Mouse (Mus musculus) spleen, embryonic (tissue): ENCODE data around the gene Plekhg5.

Source experiments
- CTCF ChIA-PET: fragments of 350-600 bp; sonication (Branson Sonifier 250); formaldehyde crosslinking; loops from one replicate; lab custom pipeline; 2022; lab: Charles Lee

Plekhg5 gene

GRCm38 (mm10) chr4:152141521-152142135, 69.3 kb downstream of the Plekhg5 start:
- CTCF ChIA-PET, result interaction anchor here (0.7 kb wide), 1 partner anchor 8 kb away, joined by 3 read pairs; no protein-coding TSS in a partner anchor

DNA sequence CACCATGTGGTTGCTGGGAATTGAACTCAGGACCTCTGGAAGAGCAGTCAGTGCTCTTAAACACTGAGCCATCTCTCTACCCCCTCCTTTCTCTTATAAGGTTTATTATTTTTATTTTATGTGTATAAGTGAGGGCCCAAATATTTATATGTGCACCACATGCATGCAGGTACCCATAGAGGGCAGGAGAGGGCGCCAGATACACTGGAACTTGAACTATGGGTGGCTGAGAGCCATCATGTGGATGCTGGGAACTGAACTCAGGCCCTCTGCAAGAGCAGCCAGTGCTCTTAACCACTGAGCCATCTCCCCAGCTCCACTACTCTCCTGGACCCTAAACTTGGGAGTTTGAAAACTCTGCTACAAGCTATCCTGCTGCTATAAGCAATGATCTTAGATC, 71.3 kb downstream of the Plekhg5 start:
- CTCF ChIA-PET, result no interaction called here

- CTCF ChIA-PET, result no interaction called here
These were observed 73.2 kb downstream of the Plekhg5 start for GRCm38 (mm10) chr4:152145473-152145872.

DNA sequence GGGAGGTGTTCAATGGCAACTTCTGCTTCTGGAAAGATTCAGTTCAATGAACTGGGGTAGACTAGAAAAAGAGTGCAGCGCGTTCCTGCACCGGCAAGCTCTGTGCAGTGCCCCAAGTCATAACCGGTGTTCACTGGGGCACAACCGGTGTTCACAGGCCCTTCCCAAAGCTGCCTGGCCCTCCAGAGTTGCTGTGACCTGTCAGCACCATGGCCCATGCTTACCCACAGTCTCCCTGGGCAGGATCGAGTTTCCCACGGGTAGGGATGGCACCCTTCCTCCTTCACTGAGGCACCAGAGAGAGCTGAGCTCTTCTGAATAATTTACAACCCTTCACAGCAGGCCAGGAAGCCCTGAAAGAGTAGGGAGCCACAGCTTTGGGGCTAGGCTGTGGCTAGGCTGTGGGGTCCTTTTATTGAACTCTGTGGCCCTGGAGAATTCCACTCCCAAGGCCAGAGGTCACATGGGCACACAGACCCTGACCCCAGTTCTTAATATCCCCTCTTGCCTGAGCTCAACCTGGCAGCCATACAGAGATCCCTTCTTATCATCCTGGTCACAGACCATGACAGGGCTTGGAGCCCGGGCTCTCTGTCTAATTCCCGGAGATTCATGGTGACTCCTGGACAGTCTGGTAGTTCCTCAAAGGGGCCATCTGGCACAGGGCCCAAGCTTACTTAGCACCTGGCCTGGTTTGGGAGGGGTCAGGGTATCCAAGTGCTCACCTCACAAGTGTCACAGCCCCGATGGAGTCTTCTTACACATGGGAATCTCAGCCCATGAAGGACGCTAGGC, 73.9 kb downstream of the Plekhg5 start:
- CTCF ChIA-PET, result no interaction called here

- CTCF ChIA-PET, result no interaction called here
These were observed 78.2 kb downstream of the Plekhg5 start for GRCm38 (mm10) chr4:152150546-152150945.

GRCm38 (mm10) chr4:152151451-152151965, 79.2 kb downstream of the Plekhg5 start:
- CTCF ChIA-PET, result no interaction called here

GRCm38 (mm10) chr4:152151966-152152544, 79.8 kb downstream of the Plekhg5 start, which contains the start of gene Espn:
Espn (minus strand) TSS chr4:152152371.
- CTCF ChIA-PET, result interaction anchor here (0.7 kb wide), 1 partner anchor 25 kb away, joined by 4 read pairs; no protein-coding TSS in a partner anchor

DNA sequence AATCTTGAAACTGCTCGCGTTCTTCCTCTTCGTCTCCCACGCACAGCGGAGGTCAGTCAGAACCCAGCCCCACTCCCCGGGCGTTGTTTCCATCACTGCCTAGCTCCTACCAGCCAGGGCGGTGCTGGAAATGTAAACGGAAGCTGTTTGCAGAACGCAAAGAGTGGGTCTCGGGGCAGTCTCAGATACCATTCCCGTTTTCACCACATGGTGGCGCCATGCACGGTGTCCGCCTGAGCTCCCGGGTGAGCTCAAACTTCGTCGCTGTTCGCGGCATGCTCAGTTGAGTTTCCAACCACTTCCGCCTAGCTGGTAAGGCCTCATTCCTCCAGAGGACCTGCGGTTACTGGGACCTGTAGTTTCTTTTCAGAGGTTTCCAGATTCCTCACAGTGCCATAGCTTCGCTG, 81.5 kb downstream of the Plekhg5 start:
- CTCF ChIA-PET, result interaction anchor here (0.6 to 1.6 kb wide), 4 partner anchors 12 to 1918 kb away, joined by 4 to 11 read pairs (median 4); no protein-coding TSS in a partner anchor

- CTCF ChIA-PET, result no interaction called here
These were observed 82.7 kb downstream of the Plekhg5 start for GRCm38 (mm10) chr4:152155019-152155418.

DNA sequence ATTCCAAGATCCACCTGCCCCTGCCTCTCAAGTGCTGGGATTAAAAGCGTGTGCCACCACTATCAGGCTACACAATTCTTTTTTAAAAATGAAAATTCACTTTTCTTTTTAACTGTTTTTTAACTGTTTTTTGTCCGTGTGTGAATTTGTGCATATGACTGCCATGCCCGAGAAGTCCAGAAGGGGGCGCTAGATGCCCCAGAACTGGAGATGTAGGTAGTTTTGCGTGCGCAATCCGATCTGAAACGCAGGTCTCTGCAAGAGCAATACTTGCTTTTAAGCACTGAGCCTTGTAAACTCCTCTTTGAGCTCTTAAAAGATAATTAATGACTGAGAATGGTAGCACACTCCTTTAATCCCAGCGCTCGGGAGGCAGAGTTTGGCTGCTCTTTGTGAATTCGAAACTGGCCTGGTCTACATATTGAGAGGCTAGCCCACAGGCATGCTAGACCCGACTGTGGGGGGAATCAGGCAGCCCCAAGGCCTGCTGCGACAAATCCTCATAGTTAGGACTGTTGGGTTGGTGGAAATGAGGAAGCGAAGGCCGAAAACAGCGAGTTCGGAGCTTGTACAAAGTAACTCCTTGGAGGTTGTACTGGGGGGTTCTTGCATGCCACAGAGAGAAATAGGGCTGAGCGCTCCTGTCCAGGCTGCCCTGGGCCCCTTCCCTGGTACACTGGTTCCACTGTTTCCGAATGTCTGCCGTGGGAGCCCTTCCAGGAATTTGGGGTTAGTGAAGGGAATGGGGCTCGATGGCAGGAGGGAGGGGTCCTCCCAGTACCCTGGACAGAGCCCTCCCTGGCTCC, 85.7 kb downstream of the Plekhg5 start:
- CTCF ChIA-PET, result no interaction called here

- CTCF ChIA-PET, result interaction anchor here (1.2 kb wide), 1 partner anchor 22 kb away, joined by 3 read pairs; no protein-coding TSS in a partner anchor
These were observed 86.4 kb downstream of the Plekhg5 start, which contains the start of gene Hes2 for GRCm38 (mm10) chr4:152158585-152159284. Hes2 (plus strand) TSS chr4:152158867.

GRCm38 (mm10) chr4:152159285-152159678, 87.0 kb downstream of the Plekhg5 start:
- CTCF ChIA-PET, result interaction anchor here (1.2 kb wide), 1 partner anchor 22 kb away, joined by 3 read pairs; no protein-coding TSS in a partner anchor

- CTCF ChIA-PET, result no interaction called here
These were observed 88.5 kb downstream of the Plekhg5 start for GRCm38 (mm10) chr4:152160748-152161147.

- CTCF ChIA-PET, result no interaction called here
These were observed 89.3 kb downstream of the Plekhg5 start for GRCm38 (mm10) chr4:152161601-152162000.

DNA sequence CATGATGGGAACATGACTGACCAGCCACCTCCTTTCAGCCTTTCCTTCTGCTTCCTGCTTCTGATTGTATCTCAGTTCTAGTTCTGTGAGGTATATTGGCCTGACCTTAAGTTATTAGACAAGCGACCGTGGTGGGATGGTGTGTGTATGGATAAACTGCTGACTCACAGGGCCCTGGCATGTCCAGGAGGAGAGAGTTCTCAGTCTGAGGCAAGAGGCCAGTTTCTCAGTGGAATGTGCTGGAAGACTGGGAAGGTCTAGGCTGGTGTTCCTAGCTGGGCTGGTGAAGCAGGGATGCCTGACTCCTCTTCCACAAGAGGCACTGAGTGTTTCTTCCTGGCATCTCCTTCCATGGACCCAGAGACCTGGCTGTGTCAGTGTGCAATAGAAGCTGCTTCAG, 90.5 kb downstream of the Plekhg5 start:
- CTCF ChIA-PET, result no interaction called here
